Mouse (Mus musculus) kidney, postnatal 36 days (tissue): ENCODE measurements around the gene Met.

Source experiments
- DNase-seq, 2 experiments: peaks; one replicate each; pipeline ENCODE4 v3.0.0; 2021 to 2022; ENCODE audit warnings: mixed read lengths in 2 of 2

The Met gene

GRCm38 (mm10) chr6:17554263-17554662 is 90.7 kb downstream of the Met start:
- DNase-seq: no peak

GRCm38 (mm10) chr6:17554757-17555156 is 91.2 kb downstream of the Met start:
- peak; percentile 14 to 68 for DNase-seq

DNA sequence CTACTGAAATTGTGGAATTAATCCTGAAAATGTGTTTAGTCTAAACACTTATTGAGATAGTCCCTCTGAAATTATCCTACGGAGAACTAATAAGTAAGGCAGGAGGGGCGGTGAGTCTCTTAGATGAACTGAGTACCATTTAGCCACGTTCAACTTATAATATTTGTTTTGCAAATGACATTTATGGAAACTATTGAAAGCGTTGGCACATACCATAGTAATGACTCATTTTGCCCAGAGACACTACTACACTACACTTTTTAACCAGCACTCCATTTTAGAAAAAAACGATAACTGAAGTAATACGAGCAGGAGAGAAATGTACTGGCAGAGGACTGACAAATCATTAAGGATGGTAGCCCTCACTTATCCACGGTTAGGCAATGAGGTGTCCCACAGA is 92.1 kb downstream of the Met start:
- no peak for DNase-seq

- peak; percentile 40 to 55 for DNase-seq
Observed at GRCm38 (mm10) chr6:17559657-17560056, 96.1 kb downstream of the Met start.

DNA sequence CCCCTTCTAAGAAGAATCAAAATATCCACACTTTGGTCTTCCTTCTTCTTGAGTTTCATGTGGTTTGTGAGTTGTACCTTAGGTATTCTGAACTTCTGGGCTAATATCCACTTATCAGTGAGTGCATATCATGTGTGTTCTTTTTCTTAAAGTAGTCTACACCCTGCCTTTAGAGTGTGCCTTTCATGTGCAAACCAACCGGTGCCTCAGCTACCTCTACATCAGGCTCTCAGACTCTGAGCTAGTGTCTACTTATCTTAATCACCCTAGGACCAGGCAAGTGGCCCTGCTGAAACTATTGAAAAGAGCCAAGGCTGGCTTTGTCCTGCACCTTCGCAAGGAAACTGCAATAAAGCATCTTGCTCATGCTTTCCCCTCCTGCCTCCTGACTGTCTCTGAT is 97.7 kb downstream of the Met start:
- DNase-seq: no peak

DNA sequence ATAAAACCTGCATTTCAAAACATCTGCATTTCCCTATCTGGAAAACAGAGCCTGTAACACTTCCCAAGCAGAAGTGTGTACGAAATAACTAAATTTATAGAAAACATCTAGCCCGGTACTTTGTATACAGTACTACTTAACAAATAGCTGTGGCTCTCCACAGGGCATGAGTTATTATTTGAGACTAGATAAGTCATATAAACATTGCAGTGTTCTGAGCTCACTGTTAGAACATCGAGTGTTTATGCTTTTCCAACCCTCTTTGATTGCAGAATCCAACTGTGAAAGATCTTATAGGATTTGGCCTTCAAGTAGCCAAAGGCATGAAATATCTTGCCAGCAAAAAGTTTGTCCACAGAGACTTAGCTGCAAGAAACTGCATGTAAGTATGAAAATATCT is 98.3 kb downstream of the Met start:
- DNase-seq: no peak

- DNase-seq: no peak
Observed at GRCm38 (mm10) chr6:17562472-17563088, 99.0 kb downstream of the Met start.

DNA sequence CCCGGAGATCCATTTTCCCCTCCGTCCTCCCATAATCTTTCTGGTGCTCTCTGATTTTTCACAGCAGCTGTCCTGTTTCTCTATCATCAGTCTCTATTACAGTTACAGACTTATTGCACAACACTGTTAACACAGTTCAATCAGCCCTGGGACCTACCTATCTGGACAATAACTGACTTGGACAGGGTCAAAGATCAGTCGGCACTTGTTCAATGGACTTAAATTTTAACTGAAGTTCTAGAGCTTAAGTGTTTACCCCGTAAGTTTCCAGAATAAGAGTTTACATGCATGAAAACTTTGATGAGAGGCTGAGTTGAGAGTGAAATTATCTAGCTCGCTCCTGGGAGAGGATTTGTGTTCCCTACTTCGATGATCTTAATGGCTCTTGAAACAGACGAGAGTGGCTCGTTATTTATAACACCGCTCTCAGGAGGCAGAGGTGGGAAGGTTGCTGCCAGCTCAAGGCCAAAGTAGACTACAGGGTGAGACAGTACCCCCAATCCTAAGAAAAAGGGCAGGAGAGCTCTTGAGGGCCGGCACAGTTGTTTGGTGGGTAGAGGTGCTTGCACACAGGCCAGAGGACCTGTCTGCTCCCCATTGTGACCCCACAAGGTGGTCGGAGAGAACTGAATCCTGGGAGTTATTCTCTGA is 105.2 kb downstream of the Met start:
- DNase-seq: peak; percentile 59 to 88

DNA sequence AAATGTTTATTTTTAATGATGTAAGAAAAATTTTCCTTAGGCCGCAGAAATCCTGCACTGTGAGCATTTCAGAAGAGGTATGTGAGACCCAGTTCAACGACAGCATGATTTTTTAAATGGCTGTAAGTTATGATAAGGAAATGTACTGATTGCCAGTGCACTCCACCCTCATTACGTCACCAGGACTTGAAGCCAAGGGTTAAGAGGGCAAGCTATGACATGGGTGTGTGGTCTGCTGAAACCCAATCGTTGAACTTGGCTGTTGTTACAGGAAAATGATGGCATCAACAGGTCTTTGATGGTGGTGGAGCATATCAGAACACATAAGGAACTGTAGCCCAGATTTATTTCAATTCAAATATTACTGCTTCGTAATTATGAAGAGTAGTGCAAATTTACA is 109.6 kb downstream of the Met start:
- no peak for DNase-seq

DNA sequence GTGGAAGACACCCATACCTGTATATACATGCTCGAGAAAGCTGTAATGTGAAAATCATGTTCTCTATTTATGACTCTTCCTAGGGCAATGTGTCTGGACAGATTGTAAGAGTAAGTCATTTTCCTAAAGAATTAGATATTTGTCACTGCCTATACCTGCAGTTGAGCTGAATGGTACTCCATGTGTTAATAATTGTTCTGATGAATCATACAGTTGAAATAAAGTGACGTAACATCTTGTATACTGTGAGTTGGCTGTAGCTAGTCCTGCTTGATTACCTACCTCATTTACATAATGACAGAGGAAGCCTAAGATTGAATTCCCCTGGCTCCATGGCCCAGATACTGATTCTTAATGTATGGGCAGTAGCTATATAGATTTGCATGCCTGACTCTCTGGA is 110.1 kb downstream of the Met start:
- no peak for DNase-seq

- DNase-seq: no peak
Observed at GRCm38 (mm10) chr6:17578092-17578760, 114.6 kb downstream of the Met start.

GRCm38 (mm10) chr6:17580349-17580748 is 116.7 kb downstream of the Met start:
- DNase-seq: no peak

DNA sequence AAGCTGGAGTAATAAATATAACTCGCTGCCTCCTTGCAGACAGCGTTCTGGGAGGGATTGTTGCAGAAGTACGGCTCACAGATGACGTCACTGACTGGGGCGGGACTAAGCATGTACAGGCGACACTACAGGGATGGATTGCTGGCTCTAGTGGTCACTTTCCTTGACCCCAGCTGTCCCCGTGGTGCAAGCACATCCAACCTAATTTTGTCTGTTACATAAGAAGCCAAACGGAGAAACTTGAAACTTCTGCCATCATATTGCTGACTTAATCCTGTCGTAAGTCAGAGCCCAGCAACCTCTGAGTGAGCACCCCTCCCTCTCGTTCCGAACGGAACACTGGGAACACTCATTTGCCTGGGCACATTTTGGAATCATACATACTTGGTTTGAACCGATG is 120.4 kb downstream of the Met start:
- peak; percentile 72 to 86 for DNase-seq

DNA sequence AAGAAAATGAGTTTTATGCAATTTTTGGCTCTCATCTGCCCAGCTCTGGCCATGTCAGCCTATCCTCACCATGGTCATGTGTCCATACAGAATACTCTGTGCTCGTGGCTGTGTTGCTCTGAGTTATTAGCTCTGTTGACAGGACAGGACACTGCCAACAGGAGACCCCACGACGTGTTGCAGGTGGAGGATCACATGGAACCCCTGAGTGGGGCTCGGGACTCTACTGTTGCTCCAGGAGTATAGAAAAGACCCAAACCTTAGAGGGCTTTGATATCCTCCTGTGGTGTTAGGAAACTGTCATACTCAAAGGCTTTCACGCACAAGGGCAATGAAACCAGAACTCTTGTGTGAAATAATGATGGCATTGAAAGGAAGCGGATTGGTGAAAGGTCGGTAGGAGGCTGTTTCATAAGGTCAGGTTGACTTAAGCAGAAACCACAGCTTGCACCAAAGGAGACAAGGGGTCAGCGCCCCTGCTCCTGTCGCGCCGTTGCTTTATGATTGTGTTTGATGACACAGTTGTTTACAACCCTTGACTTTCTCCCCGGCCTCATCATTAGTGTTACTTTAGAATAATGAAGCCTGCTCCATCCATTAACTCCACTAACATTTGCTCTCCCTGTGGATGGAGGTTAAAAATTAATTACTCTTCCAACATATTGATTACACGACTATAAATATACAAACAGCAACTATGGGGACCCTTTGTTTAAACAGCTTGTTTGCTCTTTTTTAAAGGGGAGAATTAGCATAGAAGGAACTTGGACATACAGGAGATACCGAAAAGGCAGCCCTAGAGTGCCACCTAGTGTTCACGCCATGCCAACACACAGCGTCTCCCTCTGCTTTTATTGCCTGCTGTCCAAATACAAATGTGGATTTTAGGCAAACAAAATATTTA is 125.7 kb downstream of the Met start:
- peak; percentile 67 to 87 for DNase-seq

GRCm38 (mm10) chr6:17589953-17590627 is 126.5 kb downstream of the Met start:
- DNase-seq: no peak

- no peak for DNase-seq
Observed at GRCm38 (mm10) chr6:17593971-17594370, 130.4 kb downstream of the Met start.

- DNase-seq: peak; percentile 34 to 76
Observed at GRCm38 (mm10) chr6:17595712-17596462, 132.3 kb downstream of the Met start.

DNA sequence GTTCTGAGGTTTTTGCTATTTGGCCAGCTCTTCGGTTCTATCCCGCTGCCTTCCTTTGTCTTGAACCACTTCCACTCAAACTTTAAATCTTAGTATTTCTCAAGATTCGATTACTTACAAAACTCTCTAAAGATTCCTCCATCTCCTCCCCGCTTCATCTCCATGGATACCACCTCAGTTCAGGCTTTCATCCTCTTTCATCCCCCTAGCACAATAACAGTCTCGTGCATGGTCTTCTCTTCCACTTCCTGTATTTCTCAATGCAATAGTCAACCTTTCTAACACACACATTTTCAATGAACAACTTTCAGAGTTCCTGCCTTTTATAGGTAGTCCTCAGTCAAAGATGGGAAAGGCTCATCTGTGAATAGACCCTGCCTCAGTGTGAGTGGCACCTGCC is 135.8 kb downstream of the Met start:
- DNase-seq: no peak

- DNase-seq: no peak
Observed at GRCm38 (mm10) chr6:17601526-17601925, 137.9 kb downstream of the Met start.

- no peak for DNase-seq
Observed at GRCm38 (mm10) chr6:17606915-17607314, 143.3 kb downstream of the Met start.

DNA sequence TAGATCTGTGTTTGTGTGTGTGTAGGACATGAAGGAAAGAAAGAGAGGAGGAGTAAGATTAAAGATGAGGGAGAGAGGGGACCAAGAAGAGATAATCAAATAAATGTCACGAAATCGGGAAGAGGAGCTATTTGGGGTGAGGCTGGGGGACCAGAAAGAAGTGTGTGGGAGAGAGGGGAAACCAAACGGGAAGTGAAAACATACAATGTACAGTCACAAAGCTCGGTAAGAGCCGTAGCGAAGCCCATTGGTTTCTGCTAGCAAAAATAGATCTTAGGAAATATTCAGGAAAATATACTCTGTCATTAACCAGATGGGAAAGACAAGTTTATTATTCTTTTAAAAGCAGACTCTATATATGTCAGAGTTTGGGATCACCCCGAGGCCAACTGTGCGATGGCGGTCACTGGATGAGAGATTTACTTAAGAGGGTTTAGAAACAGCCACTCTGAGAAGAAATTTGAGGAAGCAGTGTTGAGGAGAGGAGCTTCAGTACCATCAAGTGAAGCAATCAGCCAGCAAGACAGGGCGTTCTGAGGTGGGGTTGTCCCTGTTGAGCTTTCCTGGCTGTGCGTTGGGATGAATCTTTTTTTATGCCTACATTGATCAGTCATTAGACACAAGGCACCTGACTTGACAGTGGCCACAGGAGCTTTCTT is 147.9 kb downstream of the Met start:
- no peak for DNase-seq
